ENCODE assay signal across 13 mouse cellular contexts in genomic region chr3:51661376-51661775, GRCm38 (mm10). TPM values are rescaled to one million over a fixed set of nuclear protein-coding genes. Genes with fewer than 3 reads are reported as not detected.
DNase-seq lines count a peak whose midpoint lies in the region; ATAC-seq and TF ChIP-seq lines count a peak whose summit lies in the region.
"Had no signal": no experiment of that assay in that cellular context is flagged by ENCODE, and none has a peak within 500 bp of the region (broad histone marks: within the 10 kb centered on the region; RNA-seq: fewer than 3 reads in every experiment).

No protein-coding gene starts in this region.

- peak overlapping the region; percentile 14; the same call in 1 of the 2 replicates for H3K27ac ChIP-seq in liver, embryonic 14.5 days
- H3K27ac ChIP-seq: forebrain, embryonic 13.5 days; hindbrain, postnatal 0 days had no signal

- peak overlapping the region; percentile 34 for H3K4me3 ChIP-seq in erythroblast, embryonic 14.5 days (replicated peaks)
- H3K4me3 ChIP-seq in liver, embryonic 14.5 days (ENCODE audit: insufficient read depth in 1 of 2, low read depth in 2 of 2, low read length in 2 of 2) = peak overlapping the region; percentile 28 to 39
- H3K4me3 ChIP-seq: forebrain, embryonic 13.5 days had no signal

- peak overlapping the region; percentile 40; the same call in 1 of the 2 replicates for H3K9ac ChIP-seq in liver, embryonic 14.5 days (replicated peaks)
- H3K9ac ChIP-seq: forebrain, embryonic 13.5 days had no signal

- H3K36me3 ChIP-seq in erythroblast, embryonic 14.5 days (ENCODE audit: control insufficient read depth) = no peaks in the 10 kb centered on the region
- H3K36me3 ChIP-seq in liver, embryonic 14.5 days (replicated peaks; ENCODE audit: control insufficient read depth, insufficient read depth, low read depth) = no peaks in the 10 kb centered on the region

- no peaks in the 10 kb centered on the region for H3K9me3 ChIP-seq in erythroblast, embryonic 14.5 days (ENCODE audit: control insufficient read depth, low read length)
- H3K9me3 ChIP-seq in liver, embryonic 14.5 days (ENCODE audit: control insufficient read depth, low read length) = no peaks in the 10 kb centered on the region
- H3K9me3 ChIP-seq: forebrain, embryonic 13.5 days had no signal

- H3K4me2 ChIP-seq in liver, embryonic 14.5 days (ENCODE audit: low read depth) = peak overlapping the region; percentile 51
- H3K4me2 ChIP-seq: forebrain, embryonic 13.5 days had no signal

- 23% methylated on average over 5 of the region's 5 CpGs for WGBS in liver, embryonic 14.5 days (ENCODE audit: insufficient replicate concordance)

- no peak for TF ChIP-seq CTCF in liver, embryonic 14.5 days (IDR thresholded peaks at IDR 0.05; ENCODE audit: low read depth)

- H3K4me1 ChIP-seq in erythroblast, embryonic 14.5 days (ENCODE audit: control insufficient read depth) = peaks cover 36% of the 10 kb centered on the region
- H3K4me1 ChIP-seq in liver, embryonic 14.5 days (replicated peaks; ENCODE audit: control insufficient read depth in 2 of 2, insufficient read depth in 2 of 2, low read length in 1 of 2) = peaks cover 16 to 30% of the 10 kb centered on the region in 2 experiments
- H3K4me1 ChIP-seq: forebrain, embryonic 13.5 days had no signal

- peak; percentile 28 for DNase-seq in thymus, postnatal 0 days (ENCODE audit: low spot score)
- DNase-seq in thymus, postnatal 25 days = no peak
- no peak for DNase-seq in liver, embryonic 14.5 days (ENCODE audit: low read depth in 3 of 3, low spot score in 3 of 3)
- peak; percentile 52 for DNase-seq in thymus, postnatal 4 days
- DNase-seq: cerebellum, adult 11-12 months; gastrocnemius, postnatal 10 days; right cerebral cortex, postnatal 25 days had no signal

- no peak for ATAC-seq in erythroblast, adult 5-6 weeks (replicated peaks; ENCODE audit: low FRiP score, poor library complexity, severe bottlenecking)
- peak; percentile 18; the same call in 1 of the 2 replicates for ATAC-seq in liver, embryonic 14.5 days (ENCODE audit: insufficient read depth)
- ATAC-seq in megakaryocyte progenitor cell, adult 5-6 weeks (replicated peaks; ENCODE audit: poor library complexity) = no peak
- no peak for ATAC-seq in cerebellum, adult (ENCODE audit: insufficient number of reproducible peaks, low FRiP score, low TSS enrichment)
- ATAC-seq: forebrain, embryonic 13.5 days; hindbrain, postnatal 0 days had no signal

- no peak for TF ChIP-seq EP300 in liver, embryonic 14.5 days (IDR thresholded peaks at IDR 0.05; ENCODE audit: low read depth)

- no peaks in the 10 kb centered on the region for H3K27me3 ChIP-seq in erythroblast, embryonic 14.5 days (ENCODE audit: control insufficient read depth)
- H3K27me3 ChIP-seq in liver, embryonic 14.5 days (ENCODE audit: control insufficient read depth, insufficient read depth, low read length) = no peaks in the 10 kb centered on the region
- H3K27me3 ChIP-seq: forebrain, embryonic 13.5 days had no signal

RNA-seq across cellular contexts. Expression of gene Mgst2, which starts 1.2 kb away (rescaled TPM):
- polyA plus RNA-seq in erythroblast, embryonic 14.5 days (2012) = not detected in 2 replicates
- 52.9 and 77.0 TPM in 2 replicates for total RNA-seq in erythroblast, adult 5-6 weeks (2015; ENCODE audit: low replicate concordance)
- 10.2 and 19.8 TPM in 2 replicates for total RNA-seq in erythroblast, adult 5-6 weeks (2017; ENCODE audit: low replicate concordance)
- 153 and 179 TPM in 2 replicates for polyA plus RNA-seq in thymus, postnatal 0 days (2015; fragmentation: Nextera tagmentation; extraction: Ambion mirVana)
- 2.8 and 3.6 TPM in 2 replicates for polyA plus RNA-seq in liver, embryonic 14.5 days (2012; rRNA removed)
- polyA plus RNA-seq in liver, embryonic 14.5 days (2014; fragmentation: Nextera tagmentation; extraction: Ambion mirVana) = 19.0 and 20.8 TPM in 2 replicates
- total RNA-seq in megakaryocyte progenitor cell, adult 5-6 weeks (2015) = 132 and 146 TPM in 2 replicates
- 44.7 and 52.2 TPM in 2 replicates for total RNA-seq in megakaryocyte progenitor cell, adult 5-6 weeks (2017)
- total RNA-seq: hindbrain, postnatal 0 days had no signal

Comparison
In these comparisons a context has a peak if more than half of its experiments do, and no peak if none do; other contexts are left out.
1. DNase-seq: peak in thymus, postnatal 0 days (single experiment) and thymus, postnatal 4 days (single experiment); none in thymus, postnatal 25 days (single experiment) and liver, embryonic 14.5 days (0 of 3).